Mouse (Mus musculus) liver, embryonic 14.5 days (tissue): ENCODE measurements around the gene Tmed2. TPM values are rescaled to one million over a fixed set of nuclear protein-coding genes. Genes with fewer than 3 reads are reported as not detected.

ENCODE experiments used
- ATAC-seq: fragments of 200-750 bp; cut with Nextera tagmentation; 2 replicates; pipeline ENCODE4 v1.8.0; 2017; ENCODE audit warnings: moderate number of reproducible peaks, mild to moderate bottlenecking, moderate library complexity; ENCODE audit not compliant: insufficient read depth
- DNase-seq, 3 experiments: peaks; one replicate each; pipeline ENCODE4 v3.0.0-alpha.2; 2012 to 2013; ENCODE audit warnings: low read depth in 3 of 3, low spot score in 3 of 3
- H3K27ac ChIP-seq: fragments of 300-500 bp; sonication (generic); 2 replicates; pipeline ENCODE4 v1.5.1; 2014; ENCODE audit warnings: moderate library complexity, mild to moderate bottlenecking, control low read depth, inconsistent platforms
- H3K27me3 ChIP-seq: fragments of 300-500 bp; sonication (generic); 2 replicates; pipeline ENCODE4 v1.6.1; 2014; ENCODE audit warnings: mild to moderate bottlenecking, low read length, moderate library complexity; ENCODE audit not compliant: control insufficient read depth, insufficient read depth
- H3K36me3 ChIP-seq: fragments of 300-500 bp; sonication (generic); replicated peaks from 2 replicates; pipeline ENCODE4 v1.6.1; 2014; ENCODE audit warnings: low read depth; ENCODE audit not compliant: control insufficient read depth, insufficient read depth
- H3K4me1 ChIP-seq, 2 experiments: fragments of 200-500 bp in 1 of 2; fragments of 300-500 bp in 1 of 2; sonication (generic) in 1 of 2; replicated peaks; 2 replicates each; pipeline ENCODE4 v1.6.1; 2012 to 2014; ENCODE audit warnings: antibody characterized with exemption in 1 of 2, inconsistent platforms in 1 of 2, low read length in 1 of 2; ENCODE audit not compliant: control insufficient read depth in 2 of 2, insufficient read depth in 2 of 2
- H3K4me2 ChIP-seq: fragments of 300-500 bp; sonication (generic); 2 replicates; pipeline ENCODE4 v1.6.1; 2014; ENCODE audit warnings: low read depth, mild to moderate bottlenecking, control low read depth, moderate library complexity
- H3K4me3 ChIP-seq, 2 experiments: fragments of 200-500 bp in 1 of 2; fragments of 300-500 bp in 1 of 2; sonication (generic) in 1 of 2; 2 replicates each; pipeline ENCODE4 v1.5.1; 2012 to 2014; ENCODE audit warnings: low read depth in 2 of 2, low read length in 2 of 2, mild to moderate bottlenecking in 2 of 2, control low read depth in 1 of 2, inconsistent platforms in 1 of 2, moderate library complexity in 1 of 2; ENCODE audit not compliant: insufficient read depth in 1 of 2
- H3K9ac ChIP-seq: fragments of 300-500 bp; sonication (generic); replicated peaks from 2 replicates; pipeline ENCODE4 v1.6.1; 2014; ENCODE audit warnings: mild to moderate bottlenecking, control low read depth, moderate library complexity
- H3K9me3 ChIP-seq: fragments of 300-500 bp; sonication (generic); 2 replicates; pipeline ENCODE4 v1.6.1; 2016; ENCODE audit warnings: low read length, mixed read lengths; ENCODE audit not compliant: control insufficient read depth
- CTCF ChIP-seq: IDR thresholded peaks from 2 replicates; pipeline ENCODE4 v1.5.1; 2016; ENCODE audit warnings: antibody characterized with exemption, low read depth, control low read depth
- EP300 ChIP-seq: IDR thresholded peaks from 2 replicates; pipeline ENCODE4 v1.6.1; 2016; ENCODE audit warnings: antibody characterized with exemption, low read depth
- WGBS: fragments of 180-500 bp; shearing (Covaris S2); extraction: QIAGEN DNeasy Blood & Tissue Kit; methylation state at CpG from one replicate; pipeline ENCODE4 v1.1.7; 2014; ENCODE audit not compliant: insufficient replicate concordance; 5-methylcytosine and 5-hydroxymethylcytosine counted together
- polyA plus RNA-seq, 2 experiments: library from polyadenylated mRNA; depleted of rRNA in 1 of 2; stranded (reverse) in 1 of 2; unstranded in 1 of 2; fragments of >200 nt; fragmentation: Nextera tagmentation in 1 of 2; extraction: Ambion mirVana in 1 of 2; gene quantifications; 2 replicates each; pipeline versions ENCODE4 v1.2.1 to v1.2.3; 2012 to 2014

The Tmed2 gene
- polyA plus RNA-seq, 2 experiments: 99.9 to 328 TPM

- Histone ChIP-seq H3K4me1 (no peaks in the 10 kb centered on the region), H3K9me3 (no peaks in the 10 kb centered on the region), H3K4me3 (no peak overlapping the region), H3K9ac (no peak overlapping the region), H3K27ac (no peak overlapping the region), H3K27me3 (no peaks in the 10 kb centered on the region), H3K36me3 (no peaks in the 10 kb centered on the region), H3K4me2 (no peak overlapping the region)
- WGBS: 66% methylated on average over 12 of the region's 12 CpGs
- DNase-seq (no peak), ATAC-seq (no peak)
- no peak for TF ChIP-seq EP300
- TF ChIP-seq CTCF: no peak
Observed at GRCm38 (mm10) chr5:124509742-124510237, 30.7 kb upstream of the Tmed2 start.

- 63% methylated on average over 10 of the region's 10 CpGs for WGBS
- no peaks in the 10 kb centered on the region for H3K9me3 ChIP-seq
- DNase-seq: no peak
Observed at GRCm38 (mm10) chr5:124510536-124511050, 29.9 kb upstream of the Tmed2 start.

GRCm38 (mm10) chr5:124515789-124516188 is 24.7 kb upstream of the Tmed2 start:
- H3K9ac ChIP-seq: no peak overlapping the region
- H3K9me3 ChIP-seq: no peaks in the 10 kb centered on the region
- no peak for DNase-seq
- H3K36me3 ChIP-seq: no peaks in the 10 kb centered on the region
- no peaks in the 10 kb centered on the region for H3K4me1 ChIP-seq
- 56% methylated on average over 5 of the region's 5 CpGs for WGBS
- H3K27ac ChIP-seq: no peak overlapping the region
- H3K27me3 ChIP-seq: no peaks in the 10 kb centered on the region
- H3K4me2 ChIP-seq: no peak overlapping the region
- ATAC-seq: no peak
- H3K4me3 ChIP-seq: no peak overlapping the region
- TF ChIP-seq CTCF (no peak), EP300 (no peak)

More at GRCm38 (mm10) chr5:124510536-124511050, 29.9 kb upstream of the Tmed2 start:
- no peaks in the 10 kb centered on the region for H3K36me3 ChIP-seq
- no peak overlapping the region for H3K4me2 ChIP-seq
- ATAC-seq: no peak
- TF ChIP-seq CTCF (no peak), EP300 (no peak)
- H3K9ac ChIP-seq: no peak overlapping the region
- H3K4me1 ChIP-seq: no peaks in the 10 kb centered on the region
- no peak overlapping the region for H3K27ac ChIP-seq
- no peak overlapping the region for H3K4me3 ChIP-seq
- no peaks in the 10 kb centered on the region for H3K27me3 ChIP-seq

- TF ChIP-seq EP300 (no peak), CTCF (no peak)
Observed at GRCm38 (mm10) chr5:124518648-124519047, 21.8 kb upstream of the Tmed2 start.

GRCm38 (mm10) chr5:124521588-124521987 is 18.9 kb upstream of the Tmed2 start:
- TF ChIP-seq EP300 (no peak), CTCF (no peak)
- WGBS: 64% methylated on average over 4 of the region's 4 CpGs
- H3K4me2 ChIP-seq: no peak overlapping the region
- H3K4me1 ChIP-seq: no peaks in the 10 kb centered on the region
- ATAC-seq: no peak
- H3K27me3 ChIP-seq: no peaks in the 10 kb centered on the region
- no peaks in the 10 kb centered on the region for H3K36me3 ChIP-seq
- H3K4me3 ChIP-seq: no peak overlapping the region
- DNase-seq: no peak
- H3K27ac ChIP-seq: no peak overlapping the region
- no peaks in the 10 kb centered on the region for H3K9me3 ChIP-seq
- no peak overlapping the region for H3K9ac ChIP-seq

More at GRCm38 (mm10) chr5:124518648-124519047, 21.8 kb upstream of the Tmed2 start:
- no peak overlapping the region for H3K9ac ChIP-seq
- no peak for ATAC-seq
- no peak overlapping the region for H3K4me3 ChIP-seq
- no peaks in the 10 kb centered on the region for H3K27me3 ChIP-seq
- H3K4me2 ChIP-seq: no peak overlapping the region
- no peaks in the 10 kb centered on the region for H3K4me1 ChIP-seq
- no peak for DNase-seq
- no peak overlapping the region for H3K27ac ChIP-seq
- no peaks in the 10 kb centered on the region for H3K9me3 ChIP-seq
- 78% methylated on average over 10 of the region's 10 CpGs for WGBS
- no peaks in the 10 kb centered on the region for H3K36me3 ChIP-seq
